Mouse (Mus musculus): ENCODE measurements around the gene Gm10024.
"Not testable (repeated sequence)": the region's sequence is repeated elsewhere in the genome, so short reads cannot be mapped to it uniquely, and the experiment has no call there.

Gene Gm10024

GRCm38 (mm10) chr10:77711157-77711556, at the start of gene Gm10024:
Gene Gm10024, plus strand, starts transcription at chr10:77711457.
- not testable (repeated sequence) for DNase-seq (ENCODE audit: low spot score in 2 of 2)

- no peak for DNase-seq (ENCODE audit: low spot score in 2 of 2)
Observed at GRCm38 (mm10) chr10:77663949-77664665, 47.1 kb upstream of the Gm10024 start.

- no peak for DNase-seq (ENCODE audit: low spot score in 2 of 2)
Observed at GRCm38 (mm10) chr10:77666342-77666741, 44.9 kb upstream of the Gm10024 start.

DNA sequence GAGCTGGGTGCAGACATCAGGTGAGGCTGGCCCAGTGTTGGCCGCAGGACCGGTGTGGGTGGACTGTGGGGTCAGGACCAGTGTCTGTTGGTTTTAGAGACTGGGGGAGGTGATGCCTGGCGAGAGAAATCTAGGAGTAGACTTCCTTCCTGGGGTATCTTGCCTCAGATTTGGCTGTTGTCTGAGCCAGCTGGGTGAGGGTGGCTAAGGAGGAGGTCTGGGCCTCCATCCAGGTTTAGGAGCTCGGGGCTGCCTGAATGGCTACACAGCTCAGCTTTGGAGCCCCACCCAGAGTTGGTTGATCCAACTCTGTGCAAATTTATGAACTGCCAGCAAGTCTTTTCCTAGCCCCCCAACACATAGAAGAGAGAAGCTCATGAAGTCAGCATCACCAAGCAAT, 43.9 kb upstream of the Gm10024 start:
- DNase-seq (ENCODE audit: low spot score in 2 of 2), result no peak

DNA sequence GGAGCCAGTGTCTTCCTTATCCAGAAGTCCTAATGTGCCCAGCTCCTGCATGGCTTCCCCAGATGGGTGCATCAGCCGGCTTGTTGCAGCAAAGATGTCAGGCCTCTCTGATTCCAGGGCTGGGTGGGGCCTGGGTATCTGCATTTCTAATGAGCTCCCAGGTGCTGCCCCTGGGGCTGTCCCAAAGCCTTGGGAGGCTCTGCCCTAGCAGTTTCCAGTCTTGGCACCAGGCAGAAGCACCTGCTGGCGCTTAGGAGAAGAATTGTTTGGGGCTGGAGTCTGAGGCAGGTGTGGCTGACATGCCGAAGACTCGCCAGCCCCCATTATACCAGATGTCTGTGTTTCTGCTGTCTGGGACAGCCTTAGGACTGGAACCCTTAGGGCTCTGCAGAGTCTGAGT, 40.5 kb upstream of the Gm10024 start:
- no peak for DNase-seq (ENCODE audit: low spot score in 2 of 2)

GRCm38 (mm10) chr10:77671519-77671918, 39.7 kb upstream of the Gm10024 start:
- DNase-seq (ENCODE audit: low spot score in 2 of 2), result no peak

DNA sequence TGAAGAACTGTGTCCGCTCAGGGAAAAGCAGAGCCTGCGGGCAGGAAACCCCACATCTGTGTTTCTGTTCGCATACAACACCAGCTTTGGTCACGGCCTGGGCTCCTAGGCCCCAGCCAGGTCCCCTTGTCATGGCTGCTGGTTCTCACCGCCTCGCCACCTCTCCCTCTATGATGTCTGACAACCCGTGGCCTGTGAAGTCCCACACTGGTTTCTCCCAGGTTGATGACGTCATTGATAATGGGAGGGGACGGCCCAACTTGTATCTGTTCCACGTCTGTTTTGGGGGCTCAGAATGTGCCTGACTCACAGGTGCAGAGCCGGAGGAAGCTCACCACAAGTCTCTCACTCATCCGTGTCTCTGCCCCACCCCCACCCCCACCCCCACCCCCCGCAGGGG, 37.5 kb upstream of the Gm10024 start:
- no peak for DNase-seq (ENCODE audit: low spot score in 2 of 2)

DNA sequence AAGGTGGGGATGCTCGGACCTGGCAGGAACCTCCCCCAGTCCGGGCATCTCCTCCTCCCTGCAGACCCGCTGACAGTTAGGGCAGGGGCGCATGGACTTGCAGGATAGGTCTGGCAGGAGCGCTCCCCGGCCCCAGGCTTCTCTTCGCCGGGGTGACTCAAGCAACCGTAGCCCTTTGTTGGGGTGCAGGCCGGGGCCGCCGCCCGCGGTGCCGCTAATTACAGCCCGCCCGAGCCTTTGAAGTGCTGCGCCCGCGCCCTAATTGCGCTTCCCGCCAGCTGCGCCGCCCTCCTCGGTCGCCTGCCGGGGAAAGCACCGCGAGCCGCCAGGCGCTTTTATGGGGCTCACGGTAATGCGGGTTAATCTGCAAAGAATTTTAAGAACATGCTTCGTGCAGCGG, 33.7 kb upstream of the Gm10024 start:
- no peak for DNase-seq (ENCODE audit: low spot score in 2 of 2)

GRCm38 (mm10) chr10:77682994-77683393, 28.3 kb upstream of the Gm10024 start:
- no peak for DNase-seq (ENCODE audit: low spot score in 2 of 2)

- DNase-seq (ENCODE audit: low spot score in 2 of 2), result no peak
Observed at GRCm38 (mm10) chr10:77684181-77684580, 27.1 kb upstream of the Gm10024 start.

DNA sequence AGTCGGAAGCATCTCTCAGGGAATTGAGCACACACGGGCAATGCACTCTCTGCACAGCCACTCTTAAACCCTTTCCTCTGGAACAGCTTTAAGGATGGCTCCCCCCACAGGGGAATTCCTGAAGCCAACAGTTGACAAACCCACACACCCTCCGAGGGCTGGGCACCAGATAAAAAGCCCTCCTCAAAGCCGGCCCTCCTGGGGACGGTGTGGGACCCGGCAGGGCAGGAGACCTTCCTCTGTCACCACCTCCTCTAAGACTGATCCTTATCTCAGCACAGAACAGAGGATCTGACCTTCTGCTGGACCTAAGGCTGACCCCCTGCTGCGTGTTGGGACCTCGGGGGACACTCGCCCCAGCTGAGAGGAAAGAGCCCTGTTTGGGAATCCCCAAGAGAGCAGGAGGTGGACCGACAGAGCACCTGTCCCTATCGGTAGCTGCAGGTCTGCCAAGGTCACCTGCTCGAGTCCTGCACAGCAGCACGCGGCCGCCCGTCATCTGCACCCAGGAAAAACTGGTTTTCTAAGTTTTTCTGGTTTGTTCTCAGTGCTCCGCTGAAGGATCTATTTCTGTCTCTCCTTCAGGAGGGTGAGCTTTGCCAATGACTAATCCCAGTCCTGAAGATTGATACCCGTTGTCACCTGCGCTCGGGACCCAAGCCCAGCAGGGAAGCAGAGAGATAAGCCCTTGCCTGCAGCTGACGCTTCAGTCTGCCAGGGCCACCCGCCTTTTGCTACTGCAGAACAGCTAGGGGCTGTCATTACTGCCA, 25.2 kb upstream of the Gm10024 start, which contains the start of gene Tspear:
Gene Tspear, plus strand, starts transcription at position 675 of the 770 bp plus-strand sequence.
- DNase-seq (ENCODE audit: low spot score in 2 of 2), result no peak

DNA sequence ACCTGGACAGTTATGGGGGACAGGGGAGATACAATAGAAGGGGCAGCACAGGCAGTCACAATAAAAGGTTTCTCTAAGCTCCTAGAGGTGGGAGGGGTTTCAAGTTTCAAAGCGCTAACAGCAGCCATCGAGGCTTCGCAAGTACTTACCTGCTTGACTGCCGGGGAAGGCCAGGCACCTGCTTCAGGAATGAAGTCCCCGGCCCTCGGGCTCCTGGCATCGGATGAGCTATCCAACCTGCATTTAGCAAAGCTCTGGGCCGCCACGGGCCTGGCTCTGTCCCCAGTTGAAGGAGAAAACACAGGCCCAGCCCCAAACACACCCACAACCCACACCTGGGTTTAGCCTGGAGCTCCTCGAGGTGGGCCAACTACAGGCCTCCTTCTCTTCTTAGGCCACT, 24.2 kb upstream of the Gm10024 start:
- no peak for DNase-seq (ENCODE audit: low spot score in 2 of 2)

DNA sequence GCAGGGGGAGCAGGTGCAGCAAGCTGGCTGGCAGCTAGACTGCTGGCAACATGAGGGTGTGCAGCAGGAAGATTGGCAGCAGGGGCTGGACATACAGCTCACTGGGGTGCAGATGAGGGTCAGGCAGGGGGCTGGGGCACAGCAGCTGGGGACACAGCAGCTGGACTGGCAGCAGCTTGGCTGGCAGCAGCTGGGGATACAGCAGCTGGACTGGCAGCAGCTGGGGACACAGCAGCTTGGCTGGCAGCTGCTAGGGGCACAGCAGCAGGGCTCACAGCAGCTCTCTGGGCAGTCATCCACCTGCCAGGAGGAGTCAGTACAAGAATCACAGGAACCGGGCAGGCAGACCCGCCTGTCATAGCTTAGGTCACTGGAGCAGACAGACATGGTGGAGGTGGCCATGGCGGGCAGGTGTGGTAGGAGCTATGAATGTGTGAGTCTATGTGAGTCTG, 20.9 kb upstream of the Gm10024 start, which contains the start of gene Gm19402:
Gene Gm19402, minus strand, starts transcription at position 402 of the 452 bp plus-strand sequence.
- not testable (repeated sequence) for DNase-seq (ENCODE audit: low spot score in 2 of 2)

DNA sequence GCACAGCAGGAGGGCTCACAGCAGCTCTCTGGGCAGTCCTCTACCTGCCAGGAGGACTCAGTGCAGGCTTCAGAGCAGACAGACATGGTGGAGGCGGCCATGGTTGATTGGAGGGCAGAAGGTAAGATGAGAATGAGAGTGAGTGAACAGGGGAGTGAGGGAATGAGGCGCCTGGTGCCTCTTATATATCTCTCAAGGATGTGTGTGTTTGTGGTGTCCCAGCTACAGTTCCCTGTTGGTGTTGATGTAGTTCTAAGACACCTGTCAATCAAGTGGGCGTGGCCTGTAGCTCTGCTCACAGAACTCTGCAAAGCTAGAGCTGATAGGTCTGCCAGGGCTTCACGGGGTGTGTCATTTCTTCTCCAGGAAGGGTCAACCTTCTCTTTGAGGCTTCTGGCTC, 14.1 kb upstream of the Gm10024 start, which contains the start of gene Gm9508:
Gene Gm9508, minus strand, starts transcription at position 101 of the 400 bp plus-strand sequence.
- DNase-seq (ENCODE audit: low spot score in 2 of 2), result no peak

DNA sequence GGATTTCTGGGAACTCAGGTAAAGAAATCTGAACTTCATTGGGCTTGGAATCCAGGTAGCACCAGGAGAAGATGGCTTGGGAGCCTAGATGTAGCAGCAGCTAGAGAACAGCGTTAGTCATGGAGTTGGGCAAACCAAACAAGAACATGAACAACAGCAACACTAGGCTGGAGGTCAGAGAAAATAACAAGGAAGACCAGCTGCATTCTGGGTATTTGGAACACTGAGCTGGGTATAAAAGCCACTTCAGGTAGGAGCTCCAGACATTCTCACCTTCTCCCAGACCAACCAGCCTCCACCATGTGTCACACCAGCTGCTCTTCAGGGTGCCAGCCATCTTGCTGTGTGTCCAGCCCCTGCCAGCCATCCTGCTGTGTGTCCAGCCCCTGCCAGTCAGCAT, 4.9 kb upstream of the Gm10024 start, which contains the start of gene Gm10272:
Gene Gm10272, plus strand, starts transcription at position 301 of the 400 bp plus-strand sequence.
- no peak for DNase-seq (ENCODE audit: low spot score in 2 of 2)

DNA sequence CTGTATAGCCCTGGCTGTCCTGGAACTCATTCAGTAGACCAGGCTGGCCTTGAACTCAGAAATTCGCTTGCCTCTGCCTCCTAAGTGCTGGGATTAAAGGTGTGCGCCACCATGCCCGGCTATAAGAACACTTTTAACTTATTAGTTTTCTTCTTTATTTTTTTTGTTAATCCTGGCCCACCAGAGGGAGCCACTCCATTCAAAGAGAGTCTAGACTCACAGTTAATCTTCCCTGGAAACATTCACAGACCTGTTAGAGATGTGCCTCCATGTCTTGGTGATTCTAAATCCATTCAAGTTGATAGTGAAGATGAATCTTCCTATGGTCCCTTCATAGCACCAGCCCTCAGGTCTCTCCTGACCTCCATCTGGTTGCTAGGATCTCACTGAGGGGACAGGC, 1.4 kb upstream of the Gm10024 start:
- no peak for DNase-seq (ENCODE audit: low spot score in 2 of 2)

GRCm38 (mm10) chr10:77713734-77714133, 2.5 kb downstream of the Gm10024 start:
- no peak for DNase-seq (ENCODE audit: low spot score in 2 of 2)

GRCm38 (mm10) chr10:77715507-77715906, 4.2 kb downstream of the Gm10024 start, which contains the start of gene Gm10142:
Gene Gm10142, plus strand, starts transcription at chr10:77715807.
- no peak for DNase-seq (ENCODE audit: low spot score in 2 of 2)

- not testable (repeated sequence) for DNase-seq (ENCODE audit: low spot score in 2 of 2)
Observed at GRCm38 (mm10) chr10:77720299-77720698, 9.0 kb downstream of the Gm10024 start, which contains the start of gene Krtap12-1. Gene Krtap12-1, plus strand, starts transcription at chr10:77720599.

- DNase-seq (ENCODE audit: low spot score in 2 of 2), result no peak
Observed at GRCm38 (mm10) chr10:77724855-77725254, 13.6 kb downstream of the Gm10024 start.

DNA sequence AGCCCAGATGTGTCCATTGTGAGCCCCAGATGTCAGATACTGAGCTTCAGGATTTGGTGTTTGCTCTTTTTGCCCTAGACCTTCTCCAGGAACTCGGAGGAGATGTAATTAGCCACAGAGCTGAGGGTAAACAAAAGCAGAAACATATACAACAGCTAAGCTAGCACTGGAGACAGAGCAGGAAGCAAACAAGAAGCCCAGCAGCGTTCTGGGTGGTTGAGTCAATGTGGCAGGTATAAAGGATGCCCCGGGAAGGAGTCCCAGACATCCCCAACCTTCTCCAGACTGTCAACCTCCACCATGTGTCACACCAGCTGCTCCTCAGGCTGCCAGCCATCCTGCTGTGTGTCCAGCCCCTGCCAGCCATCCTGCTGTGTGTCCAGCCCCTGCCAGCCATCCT, 14.9 kb downstream of the Gm10024 start, which contains the start of gene Gm10100:
Gene Gm10100, plus strand, starts transcription at position 301 of the 400 bp plus-strand sequence.
- DNase-seq (ENCODE audit: low spot score in 2 of 2), result no peak

DNA sequence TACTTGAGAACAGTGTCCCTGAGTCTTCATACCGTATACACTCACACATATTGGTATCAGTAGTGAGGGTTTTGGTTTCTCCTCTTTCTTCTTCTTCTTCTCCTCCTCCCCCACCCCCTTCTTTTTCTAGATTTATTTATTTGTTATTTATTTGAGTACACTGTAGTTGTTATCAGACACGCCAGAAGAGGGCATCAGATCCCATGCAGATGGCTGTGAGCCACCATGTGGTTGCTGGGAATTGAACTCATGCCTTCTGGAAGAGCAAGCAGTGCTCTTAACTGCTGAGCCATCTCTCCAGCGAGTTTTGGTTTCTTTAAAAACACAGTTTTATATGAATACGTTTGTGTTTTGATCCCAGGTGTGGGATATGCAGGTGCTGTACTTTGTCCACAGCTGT, 17.0 kb downstream of the Gm10024 start:
- DNase-seq (ENCODE audit: low spot score in 2 of 2), result no peak
